In genomic region chr1:87789665-87790064, GRCm38 (mm10) we compare ENCODE assay signal across 15 mouse cellular contexts.
"Had no signal": no experiment of that assay in that cellular context is flagged by ENCODE, and none has a peak within 500 bp of the region (broad histone marks: within the 10 kb centered on the region; RNA-seq: fewer than 3 reads in every experiment).

No protein-coding gene starts in this region.

- H3K4me1 ChIP-seq: liver, embryonic 13.5 days; midbrain, embryonic 15.5 days; neural tube, embryonic 12.5 days; stomach, embryonic 15.5 days had no signal

- H3K27ac ChIP-seq: left cerebral cortex, adult 2 months; liver, embryonic 13.5 days; midbrain, embryonic 15.5 days; neural tube, embryonic 12.5 days; neural tube, embryonic 15.5 days; stomach, embryonic 15.5 days had no signal

- H3K27me3 ChIP-seq: liver, embryonic 13.5 days; midbrain, embryonic 15.5 days; neural tube, embryonic 12.5 days; neural tube, embryonic 15.5 days; stomach, embryonic 15.5 days had no signal

- H3K4me3 ChIP-seq: left cerebral cortex, adult 2 months; liver, embryonic 13.5 days; midbrain, embryonic 15.5 days; neural tube, embryonic 12.5 days; neural tube, embryonic 15.5 days; stomach, embryonic 15.5 days had no signal

- DNase-seq: kidney, postnatal 10 days; kidney, postnatal 36 days; layer of hippocampus, postnatal 36 days; liver, embryonic 13.5 days; lung, adult 2 months; lung, postnatal 14 days; lung, postnatal 4 days; right cerebral cortex, postnatal 25 days; spleen, adult 18-20 months; thymus, postnatal 36 days had no signal
